Mouse (Mus musculus) spleen, postnatal 4 days (tissue): Measurements from ENCODE around the gene Enho.
"Not testable (repeated sequence)": the region's sequence is repeated elsewhere in the genome, so short reads cannot be mapped to it uniquely, and the experiment has no call there.

Experiments
- DNase-seq, 2 experiments: peaks; one replicate each; pipeline ENCODE4 v3.0.0; 2022; ENCODE audit warnings: low spot score in 2 of 2

Gene Enho

GRCm38 (mm10) chr4:41639913-41640507 lies at the start of gene Enho:
Gene Enho (minus strand): TSS chr4:41640324.
- DNase-seq: peak; percentile 90 to 97

GRCm38 (mm10) chr4:41688562-41688961 lies 48.4 kb upstream of the Enho start:
- not testable (repeated sequence) for DNase-seq

GRCm38 (mm10) chr4:41685882-41686492 lies 45.9 kb upstream of the Enho start:
- not testable (repeated sequence) for DNase-seq

GRCm38 (mm10) chr4:41684931-41685453 lies 44.9 kb upstream of the Enho start:
- not testable (repeated sequence) for DNase-seq

- DNase-seq: not testable (repeated sequence)
Measured at GRCm38 (mm10) chr4:41684131-41684930, 44.2 kb upstream of the Enho start.

GRCm38 (mm10) chr4:41683303-41683702 lies 43.2 kb upstream of the Enho start:
- DNase-seq: not testable (repeated sequence)

GRCm38 (mm10) chr4:41682789-41683188 lies 42.7 kb upstream of the Enho start:
- no peak for DNase-seq

GRCm38 (mm10) chr4:41681947-41682346 lies 41.8 kb upstream of the Enho start:
- DNase-seq: no peak

GRCm38 (mm10) chr4:41681176-41681575 lies 41.1 kb upstream of the Enho start:
- DNase-seq: no peak

- no peak for DNase-seq
Measured at GRCm38 (mm10) chr4:41679291-41679690, 39.2 kb upstream of the Enho start.

GRCm38 (mm10) chr4:41678863-41679262 lies 38.7 kb upstream of the Enho start:
- no peak for DNase-seq

GRCm38 (mm10) chr4:41677006-41677629 lies 37.0 kb upstream of the Enho start:
- peak in 1 of 2 experiments; percentile 51 for DNase-seq

- DNase-seq: peak in 1 of 2 experiments; percentile 51
Measured at GRCm38 (mm10) chr4:41676248-41677005, 36.3 kb upstream of the Enho start.

GRCm38 (mm10) chr4:41673186-41673585 lies 33.1 kb upstream of the Enho start:
- no peak for DNase-seq

GRCm38 (mm10) chr4:41672522-41672963 lies 32.4 kb upstream of the Enho start:
- DNase-seq: no peak

GRCm38 (mm10) chr4:41671963-41672480 lies 31.9 kb upstream of the Enho start:
- no peak for DNase-seq

GRCm38 (mm10) chr4:41671500-41671899 lies 31.4 kb upstream of the Enho start:
- DNase-seq: no peak

GRCm38 (mm10) chr4:41670836-41671235 lies 30.7 kb upstream of the Enho start:
- DNase-seq: peak in 1 of 2 experiments; percentile 60

GRCm38 (mm10) chr4:41666646-41667045 lies 26.5 kb upstream of the Enho start:
- DNase-seq: no peak

- DNase-seq: no peak
Measured at GRCm38 (mm10) chr4:41665009-41665675, 25.0 kb upstream of the Enho start.
